Mouse (Mus musculus): Measurements from ENCODE around the gene Ube4a. TPM values are rescaled to one million over a fixed set of nuclear protein-coding genes. Genes with fewer than 3 reads are reported as not detected.

Ube4a gene
- total and polyA plus RNA-seq, 3 experiments = 8.4 to 39.6 (median 36.1) TPM

- Histone ChIP-seq H3K9ac (ENCODE audit: low read depth, low read length) (peak overlapping the region; percentile 40), H3K27me3 (ENCODE audit: control insufficient read depth, insufficient read depth, low read length) (no peaks in the 10 kb centered on the region), H3K36me3 (ENCODE audit: control insufficient read depth, insufficient read depth, low read length) (peaks cover 21% of the 10 kb centered on the region), H3K4me3 (peak overlapping the region; percentile 98), H3K4me1 (ENCODE audit: control insufficient read depth, insufficient read depth, low read length) (peaks cover 16% of the 10 kb centered on the region), H3K79me2 (replicated peaks; ENCODE audit: control insufficient read depth, insufficient read depth, low read length) (peaks cover 13% of the 10 kb centered on the region), H3K27ac (peak overlapping the region; percentile 82; the same call in 1 of the 2 replicates)
- DNase-seq = peak in 1 of 2 experiments; percentile 25
- intact Hi-C loops (cut with DNase I) = loop anchor here (2.0 to 5.0 kb wide), 6 partner anchors 13 to 107 kb away; partner anchors contain the start of genes Atp5l and Ube4a
- TF ChIP-seq EP300 (IDR thresholded peaks at IDR 0.05; ENCODE audit: insufficient read depth, low read depth, low read length) (no peak), CTCF (IDR thresholded peaks at IDR 0.05) (no peak), POLR2A (IDR thresholded peaks at IDR 0.05; ENCODE audit: insufficient read depth, low read depth, low read length) (no peak)
- 3% methylated on average over 13 of the region's 13 CpGs for WGBS
Measured at GRCm38 (mm10) chr9:44879694-44880271, 85.6 kb downstream of the Ube4a start.

GRCm38 (mm10) chr9:44878776-44879500 is 86.5 kb downstream of the Ube4a start:
- DNase-seq = peak in 1 of 2 experiments; percentile 9
- peaks cover 13% of the 10 kb centered on the region for H3K79me2 ChIP-seq (replicated peaks; ENCODE audit: control insufficient read depth, insufficient read depth, low read length)
- no peak for TF ChIP-seq POLR2A (IDR thresholded peaks at IDR 0.05; ENCODE audit: insufficient read depth, low read depth, low read length)
- H3K9ac ChIP-seq (ENCODE audit: low read depth, low read length) = peak overlapping the region; percentile 40
- H3K27me3 ChIP-seq (ENCODE audit: control insufficient read depth, insufficient read depth, low read length) = no peaks in the 10 kb centered on the region
- H3K27ac ChIP-seq = no peak overlapping the region
- H3K4me3 ChIP-seq = peak overlapping the region; percentile 98; the same call in 1 of the 2 replicates
- intact Hi-C loops (cut with DNase I) = no loop called here
- 12% methylated on average over 9 of the region's 9 CpGs for WGBS
- H3K4me1 ChIP-seq (ENCODE audit: control insufficient read depth, insufficient read depth, low read length) = peaks cover 16% of the 10 kb centered on the region
- peaks cover 29% of the 10 kb centered on the region for H3K36me3 ChIP-seq (ENCODE audit: control insufficient read depth, insufficient read depth, low read length)

- H3K27ac ChIP-seq = no peak overlapping the region
- DNase-seq = no peak
- intact Hi-C loops (cut with DNase I) = no loop called here
- H3K4me3 ChIP-seq = no peak overlapping the region
- H3K4me1 ChIP-seq (ENCODE audit: control insufficient read depth, insufficient read depth, low read length) = peaks cover 20% of the 10 kb centered on the region
- H3K36me3 ChIP-seq (ENCODE audit: control insufficient read depth, insufficient read depth, low read length) = peaks cover 39% of the 10 kb centered on the region
- TF ChIP-seq CTCF (IDR thresholded peaks at IDR 0.05) (no peak), POLR2A (IDR thresholded peaks at IDR 0.05; ENCODE audit: insufficient read depth, low read depth, low read length) (no peak), EP300 (IDR thresholded peaks at IDR 0.05; ENCODE audit: insufficient read depth, low read depth, low read length) (no peak)
- H3K9ac ChIP-seq (ENCODE audit: low read depth, low read length) = no peak overlapping the region
- no peaks in the 10 kb centered on the region for H3K27me3 ChIP-seq (ENCODE audit: control insufficient read depth, insufficient read depth, low read length)
- peaks cover 15% of the 10 kb centered on the region for H3K79me2 ChIP-seq (replicated peaks; ENCODE audit: control insufficient read depth, insufficient read depth, low read length)
- WGBS = 75% methylated on average over 7 of the region's 7 CpGs
Measured at GRCm38 (mm10) chr9:44877686-44878085, 87.7 kb downstream of the Ube4a start.

- Histone ChIP-seq H3K27ac (peak overlapping the region; percentile 59), H3K4me1 (ENCODE audit: control insufficient read depth, insufficient read depth, low read length) (peaks cover 26% of the 10 kb centered on the region), H3K27me3 (ENCODE audit: control insufficient read depth, insufficient read depth, low read length) (no peaks in the 10 kb centered on the region), H3K79me2 (replicated peaks; ENCODE audit: control insufficient read depth, insufficient read depth, low read length) (peaks cover 23% of the 10 kb centered on the region), H3K36me3 (ENCODE audit: control insufficient read depth, insufficient read depth, low read length) (peaks cover 46% of the 10 kb centered on the region), H3K4me3 (no peak overlapping the region), H3K9ac (ENCODE audit: low read depth, low read length) (peak overlapping the region; percentile 35)
- peak; percentile 34 to 56 for DNase-seq
- TF ChIP-seq POLR2A (IDR thresholded peaks at IDR 0.05; ENCODE audit: insufficient read depth, low read depth, low read length) (0 out of 2 replicates have a peak, but pooled peaks have one; percentile 12), CTCF (IDR thresholded peaks at IDR 0.05) (no peak), EP300 (IDR thresholded peaks at IDR 0.05; ENCODE audit: insufficient read depth, low read depth, low read length) (no peak)
- intact Hi-C loops (cut with DNase I) = no loop called here
- 52% methylated on average over 7 of the region's 7 CpGs for WGBS
Measured at GRCm38 (mm10) chr9:44875476-44875875, 89.9 kb downstream of the Ube4a start.

GRCm38 (mm10) chr9:44874198-44874597 is 91.2 kb downstream of the Ube4a start:
- Histone ChIP-seq H3K4me3 (no peak overlapping the region), H3K36me3 (ENCODE audit: control insufficient read depth, insufficient read depth, low read length) (peaks cover 49% of the 10 kb centered on the region), H3K9ac (ENCODE audit: low read depth, low read length) (no peak overlapping the region), H3K27me3 (ENCODE audit: control insufficient read depth, insufficient read depth, low read length) (no peaks in the 10 kb centered on the region), H3K79me2 (replicated peaks; ENCODE audit: control insufficient read depth, insufficient read depth, low read length) (peaks cover 24% of the 10 kb centered on the region), H3K4me1 (ENCODE audit: control insufficient read depth, insufficient read depth, low read length) (peaks cover 24% of the 10 kb centered on the region), H3K27ac (no peak overlapping the region)
- DNase-seq = no peak
- intact Hi-C loops (cut with DNase I) = no loop called here
- TF ChIP-seq POLR2A (IDR thresholded peaks at IDR 0.05; ENCODE audit: insufficient read depth, low read depth, low read length) (no peak), EP300 (IDR thresholded peaks at IDR 0.05; ENCODE audit: insufficient read depth, low read depth, low read length) (no peak), CTCF (IDR thresholded peaks at IDR 0.05) (no peak)

- H3K79me2 ChIP-seq (replicated peaks; ENCODE audit: control insufficient read depth, insufficient read depth, low read length) = peaks cover 24% of the 10 kb centered on the region
- H3K36me3 ChIP-seq (ENCODE audit: control insufficient read depth, insufficient read depth, low read length) = peaks cover 48% of the 10 kb centered on the region
- 37% methylated on average over 5 of the region's 5 CpGs for WGBS
- H3K27ac ChIP-seq = no peak overlapping the region
- H3K4me3 ChIP-seq = no peak overlapping the region
- peaks cover 24% of the 10 kb centered on the region for H3K4me1 ChIP-seq (ENCODE audit: control insufficient read depth, insufficient read depth, low read length)
- no peaks in the 10 kb centered on the region for H3K27me3 ChIP-seq (ENCODE audit: control insufficient read depth, insufficient read depth, low read length)
- DNase-seq = no peak
- TF ChIP-seq EP300 (IDR thresholded peaks at IDR 0.05; ENCODE audit: insufficient read depth, low read depth, low read length) (no peak), POLR2A (IDR thresholded peaks at IDR 0.05; ENCODE audit: insufficient read depth, low read depth, low read length) (no peak), CTCF (IDR thresholded peaks at IDR 0.05) (no peak)
- no peak overlapping the region for H3K9ac ChIP-seq (ENCODE audit: low read depth, low read length)
- intact Hi-C loops (cut with DNase I) = no loop called here
Measured at GRCm38 (mm10) chr9:44873665-44874064, 91.7 kb downstream of the Ube4a start.

Other genes with a start within 250 kb of the Ube4a start
- 100 to 1,000 TPM; 104 to 108 TPM for gene Phldb1, start 230.4 kb downstream of the Ube4a start, total RNA-seq (2021)
- 146 and 165 TPM in 2 replicates for gene Phldb1, start 230.4 kb downstream of the Ube4a start, polyA plus RNA-seq (2012; rRNA removed)
- gene Arcn1, start 197.8 kb downstream of the Ube4a start, total RNA-seq (2021) = 10 to 100 TPM; 78.6 to 93.9 TPM
- gene Arcn1, start 197.8 kb downstream of the Ube4a start, polyA plus RNA-seq (2012; rRNA removed) = 28.2 and 57.5 TPM in 2 replicates
- 10 to 100 TPM; 22.7 to 27.8 TPM for gene Ift46, start 197.7 kb downstream of the Ube4a start, total RNA-seq (2021)
- gene Ift46, start 197.7 kb downstream of the Ube4a start, polyA plus RNA-seq (2012; rRNA removed) = 28.3 and 36.1 TPM in 2 replicates
- gene Tmem25, start 166.3 kb downstream of the Ube4a start, total RNA-seq (2021) = 10 to 100 TPM; 10.6 to 10.9 TPM
- 22.5 and 27.2 TPM in 2 replicates for gene Tmem25, start 166.3 kb downstream of the Ube4a start, polyA plus RNA-seq (2012; rRNA removed)
- under 1 TPM; 0.96 to 0.97 TPM for gene Ttc36, start 162.5 kb downstream of the Ube4a start, total RNA-seq (2021)
- gene Ttc36, start 162.5 kb downstream of the Ube4a start, polyA plus RNA-seq (2012; rRNA removed) = 0.53 and 1.3 TPM in 2 replicates
- 10 to 100 TPM; 25.7 to 25.9 TPM for gene Kmt2a, start 84.3 kb downstream of the Ube4a start, total RNA-seq (2021)
- gene Kmt2a, start 84.3 kb downstream of the Ube4a start, polyA plus RNA-seq (2012; rRNA removed) = 11.8 and 12.9 TPM in 2 replicates
- gene Atp5l, start 44.9 kb downstream of the Ube4a start, total RNA-seq (2021) = 1,000 to 10,000 TPM; 1,478 to 1,698 TPM
- 1,092 and 1,784 TPM in 2 replicates for gene Atp5l, start 44.9 kb downstream of the Ube4a start, polyA plus RNA-seq (2012; rRNA removed)
- gene Cd3g, start 14.8 kb upstream of the Ube4a start, total RNA-seq (2021) = under 1 TPM; 0.25 to 0.39 TPM
- 0.64 and 1.5 TPM in 2 replicates for gene Cd3g, start 14.8 kb upstream of the Ube4a start, polyA plus RNA-seq (2012; rRNA removed)
- under 1 TPM in 1 of 2 experiments, not detected in 1; 0.66 TPM for gene Cd3d, start 16.2 kb upstream of the Ube4a start, total RNA-seq (2021)
- 0.29 and 0.92 TPM in 2 replicates for gene Cd3d, start 16.2 kb upstream of the Ube4a start, polyA plus RNA-seq (2012; rRNA removed)
- gene Cd3e, start 44.0 kb upstream of the Ube4a start, total RNA-seq (2021) = under 1 TPM; 0.21 to 0.66 TPM
- 0.32 and 1.5 TPM in 2 replicates for gene Cd3e, start 44.0 kb upstream of the Ube4a start, polyA plus RNA-seq (2012; rRNA removed)
- 1 to 10 TPM in 1 of 2 experiments, under 1 TPM in 1; 0.77 to 1.2 TPM for gene Mpzl2, start 74.2 kb upstream of the Ube4a start, total RNA-seq (2021)
- gene Mpzl2, start 74.2 kb upstream of the Ube4a start, polyA plus RNA-seq (2012; rRNA removed) = 1.6 and 1.8 TPM in 2 replicates
- gene Mpzl3, start 89.6 kb upstream of the Ube4a start, total RNA-seq (2021) = 1 to 10 TPM; 1.4 to 1.8 TPM
- gene Mpzl3, start 89.6 kb upstream of the Ube4a start, polyA plus RNA-seq (2012; rRNA removed) = 0.82 and 1.2 TPM in 2 replicates
- gene Jaml, start 113.6 kb upstream of the Ube4a start, total RNA-seq (2021) = under 1 TPM; 0.20 to 0.29 TPM
- gene Jaml, start 113.6 kb upstream of the Ube4a start, polyA plus RNA-seq (2012; rRNA removed) = 0.14 and 0.18 TPM in 2 replicates
- gene Scn2b, start 152.2 kb upstream of the Ube4a start, total RNA-seq (2021) = 1 to 10 TPM; 1.2 to 1.3 TPM
- gene Scn2b, start 152.2 kb upstream of the Ube4a start, polyA plus RNA-seq (2012; rRNA removed) = 0.23 and 0.31 TPM in 2 replicates
- 10 to 100 TPM; 14.2 to 16.9 TPM for gene Scn4b, start 172.8 kb upstream of the Ube4a start, total RNA-seq (2021)
- 5.1 and 8.3 TPM in 2 replicates for gene Scn4b, start 172.8 kb upstream of the Ube4a start, polyA plus RNA-seq (2012; rRNA removed)
- not detected for gene BC049352, start 216.4 kb upstream of the Ube4a start, total RNA-seq (2021)
- 0.09 and 0.23 TPM in 2 replicates for gene BC049352, start 216.4 kb upstream of the Ube4a start, polyA plus RNA-seq (2012; rRNA removed)
- not detected for gene Tmprss4, start 238.5 kb upstream of the Ube4a start, total RNA-seq (2021)
- gene Tmprss4, start 238.5 kb upstream of the Ube4a start, polyA plus RNA-seq (2012; rRNA removed) = 0.82 TPM in 1 of 2 replicates, not detected in the other